Mouse (Mus musculus): ENCODE measurements around the gene Dpp10. TPM values are rescaled to one million over a fixed set of nuclear protein-coding genes. Genes with fewer than 3 reads are reported as not detected.

The Dpp10 gene
- polyA plus RNA-seq, 1 experiment: 0.85 TPM

- no peak overlapping the region for H3K4me3 ChIP-seq (ENCODE audit: control insufficient read depth, low read depth, low read length)
- H3K36me3 ChIP-seq (ENCODE audit: control insufficient read depth, insufficient read depth, low read length): no peaks in the 10 kb centered on the region
- no peak for TF ChIP-seq CTCF (IDR thresholded peaks at IDR 0.05; ENCODE audit: control insufficient read depth, insufficient read depth, insufficient replicate concordance, low read depth, low read length)
- no peak for TF ChIP-seq POLR2A (IDR thresholded peaks at IDR 0.05; ENCODE audit: control insufficient read depth, low read depth, low read length)
Observed at GRCm38 (mm10) chr1:123919606-123920005, 125.8 kb downstream of the Dpp10 start.

GRCm38 (mm10) chr1:123902628-123903027 lies 142.7 kb downstream of the Dpp10 start:
- Histone ChIP-seq H3K36me3 (ENCODE audit: control insufficient read depth, insufficient read depth, low read length) (no peaks in the 10 kb centered on the region), H3K4me3 (ENCODE audit: control insufficient read depth, low read depth, low read length) (no peak overlapping the region), H3K4me1 (ENCODE audit: control insufficient read depth, insufficient read depth, low read length) (no peaks in the 10 kb centered on the region), H3K27me3 (ENCODE audit: control insufficient read depth, insufficient read depth, low read length) (no peaks in the 10 kb centered on the region), H3K27ac (ENCODE audit: control insufficient read depth, insufficient read depth, low read depth, low read length) (no peak overlapping the region)
- TF ChIP-seq POLR2A (IDR thresholded peaks at IDR 0.05; ENCODE audit: control insufficient read depth, low read depth, low read length): no peak
- TF ChIP-seq CTCF (IDR thresholded peaks at IDR 0.05; ENCODE audit: control insufficient read depth, insufficient read depth, insufficient replicate concordance, low read depth, low read length): no peak

More at GRCm38 (mm10) chr1:123919606-123920005, 125.8 kb downstream of the Dpp10 start:
- Histone ChIP-seq H3K27ac (ENCODE audit: control insufficient read depth, insufficient read depth, low read depth, low read length) (no peak overlapping the region), H3K4me1 (ENCODE audit: control insufficient read depth, insufficient read depth, low read length) (no peaks in the 10 kb centered on the region), H3K27me3 (ENCODE audit: control insufficient read depth, insufficient read depth, low read length) (no peaks in the 10 kb centered on the region)

GRCm38 (mm10) chr1:123901218-123901617 lies 144.1 kb downstream of the Dpp10 start:
- no peaks in the 10 kb centered on the region for H3K4me1 ChIP-seq (ENCODE audit: control insufficient read depth, insufficient read depth, low read length)
- TF ChIP-seq CTCF (IDR thresholded peaks at IDR 0.05; ENCODE audit: control insufficient read depth, insufficient read depth, insufficient replicate concordance, low read depth, low read length) (no peak), POLR2A (IDR thresholded peaks at IDR 0.05; ENCODE audit: control insufficient read depth, low read depth, low read length) (no peak)
- no peaks in the 10 kb centered on the region for H3K36me3 ChIP-seq (ENCODE audit: control insufficient read depth, insufficient read depth, low read length)
- no peak overlapping the region for H3K4me3 ChIP-seq (ENCODE audit: control insufficient read depth, low read depth, low read length)
- no peaks in the 10 kb centered on the region for H3K27me3 ChIP-seq (ENCODE audit: control insufficient read depth, insufficient read depth, low read length)
- no peak overlapping the region for H3K27ac ChIP-seq (ENCODE audit: control insufficient read depth, insufficient read depth, low read depth, low read length)

- TF ChIP-seq CTCF (IDR thresholded peaks at IDR 0.05; ENCODE audit: control insufficient read depth, insufficient read depth, insufficient replicate concordance, low read depth, low read length): no peak
- no peak for TF ChIP-seq POLR2A (IDR thresholded peaks at IDR 0.05; ENCODE audit: control insufficient read depth, low read depth, low read length)
- Histone ChIP-seq H3K4me3 (ENCODE audit: control insufficient read depth, low read depth, low read length) (no peak overlapping the region), H3K27me3 (ENCODE audit: control insufficient read depth, insufficient read depth, low read length) (no peaks in the 10 kb centered on the region), H3K36me3 (ENCODE audit: control insufficient read depth, insufficient read depth, low read length) (no peaks in the 10 kb centered on the region), H3K4me1 (ENCODE audit: control insufficient read depth, insufficient read depth, low read length) (no peaks in the 10 kb centered on the region), H3K27ac (ENCODE audit: control insufficient read depth, insufficient read depth, low read depth, low read length) (no peak overlapping the region)
Observed at GRCm38 (mm10) chr1:123887243-123887642, 158.1 kb downstream of the Dpp10 start.

GRCm38 (mm10) chr1:123846881-123847280 lies 198.5 kb downstream of the Dpp10 start:
- Histone ChIP-seq H3K4me3 (ENCODE audit: control insufficient read depth, low read depth, low read length) (no peak overlapping the region), H3K36me3 (ENCODE audit: control insufficient read depth, insufficient read depth, low read length) (no peaks in the 10 kb centered on the region), H3K27me3 (ENCODE audit: control insufficient read depth, insufficient read depth, low read length) (no peaks in the 10 kb centered on the region), H3K27ac (ENCODE audit: control insufficient read depth, insufficient read depth, low read depth, low read length) (no peak overlapping the region), H3K4me1 (ENCODE audit: control insufficient read depth, insufficient read depth, low read length) (no peaks in the 10 kb centered on the region)
- no peak for TF ChIP-seq POLR2A (IDR thresholded peaks at IDR 0.05; ENCODE audit: control insufficient read depth, low read depth, low read length)
- no peak for TF ChIP-seq CTCF (IDR thresholded peaks at IDR 0.05; ENCODE audit: control insufficient read depth, insufficient read depth, insufficient replicate concordance, low read depth, low read length)

- H3K4me1 ChIP-seq (ENCODE audit: control insufficient read depth, insufficient read depth, low read length): no peaks in the 10 kb centered on the region
- H3K27me3 ChIP-seq (ENCODE audit: control insufficient read depth, insufficient read depth, low read length): no peaks in the 10 kb centered on the region
- H3K4me3 ChIP-seq (ENCODE audit: control insufficient read depth, low read depth, low read length): no peak overlapping the region
- TF ChIP-seq POLR2A (IDR thresholded peaks at IDR 0.05; ENCODE audit: control insufficient read depth, low read depth, low read length) (no peak), CTCF (IDR thresholded peaks at IDR 0.05; ENCODE audit: control insufficient read depth, insufficient read depth, insufficient replicate concordance, low read depth, low read length) (no peak)
- no peaks in the 10 kb centered on the region for H3K36me3 ChIP-seq (ENCODE audit: control insufficient read depth, insufficient read depth, low read length)
- no peak overlapping the region for H3K27ac ChIP-seq (ENCODE audit: control insufficient read depth, insufficient read depth, low read depth, low read length)
Observed at GRCm38 (mm10) chr1:123801206-123801605, 244.2 kb downstream of the Dpp10 start.

- Histone ChIP-seq H3K27me3 (ENCODE audit: control insufficient read depth, insufficient read depth, low read length) (no peaks in the 10 kb centered on the region), H3K27ac (ENCODE audit: control insufficient read depth, insufficient read depth, low read depth, low read length) (no peak overlapping the region), H3K4me1 (ENCODE audit: control insufficient read depth, insufficient read depth, low read length) (no peaks in the 10 kb centered on the region), H3K4me3 (ENCODE audit: control insufficient read depth, low read depth, low read length) (no peak overlapping the region), H3K36me3 (ENCODE audit: control insufficient read depth, insufficient read depth, low read length) (no peaks in the 10 kb centered on the region)
- TF ChIP-seq POLR2A (IDR thresholded peaks at IDR 0.05; ENCODE audit: control insufficient read depth, low read depth, low read length) (no peak), CTCF (IDR thresholded peaks at IDR 0.05; ENCODE audit: control insufficient read depth, insufficient read depth, insufficient replicate concordance, low read depth, low read length) (no peak)
Observed at GRCm38 (mm10) chr1:123765511-123765910, 279.8 kb downstream of the Dpp10 start.

- Histone ChIP-seq H3K4me3 (ENCODE audit: control insufficient read depth, low read depth, low read length) (no peak overlapping the region), H3K4me1 (ENCODE audit: control insufficient read depth, insufficient read depth, low read length) (no peaks in the 10 kb centered on the region), H3K27me3 (ENCODE audit: control insufficient read depth, insufficient read depth, low read length) (no peaks in the 10 kb centered on the region), H3K27ac (ENCODE audit: control insufficient read depth, insufficient read depth, low read depth, low read length) (no peak overlapping the region), H3K36me3 (ENCODE audit: control insufficient read depth, insufficient read depth, low read length) (no peaks in the 10 kb centered on the region)
- TF ChIP-seq POLR2A (IDR thresholded peaks at IDR 0.05; ENCODE audit: control insufficient read depth, low read depth, low read length): no peak
- TF ChIP-seq CTCF (IDR thresholded peaks at IDR 0.05; ENCODE audit: control insufficient read depth, insufficient read depth, insufficient replicate concordance, low read depth, low read length): no peak
Observed at GRCm38 (mm10) chr1:123762272-123762671, 283.1 kb downstream of the Dpp10 start.

Data from testis, adult 2 months (tissue).